Mouse (Mus musculus) intestine, embryonic 16.5 days (tissue): ENCODE data around the gene B4galt5. TPM values are rescaled to one million over a fixed set of nuclear protein-coding genes. Genes with fewer than 3 reads are reported as not detected.

ENCODE experiments used
- ATAC-seq: fragments of 200-750 bp; cut with Nextera tagmentation; 2 replicates; pipeline ENCODE4 v1.8.0; 2017; ENCODE audit warnings: moderate TSS enrichment, moderate library complexity
- H3K27ac ChIP-seq: fragments of 300-500 bp; sonication (generic); 2 replicates; pipeline ENCODE4 v1.5.1; 2014; ENCODE audit warnings: mild to moderate bottlenecking, low read length
- H3K27me3 ChIP-seq: fragments of 300-500 bp; sonication (generic); replicated peaks from 2 replicates; pipeline ENCODE4 v1.6.1; 2014; ENCODE audit warnings: low read length, control low read depth, mixed read lengths; ENCODE audit not compliant: control insufficient read depth, insufficient read depth
- H3K36me3 ChIP-seq: fragments of 300-500 bp; sonication (generic); 2 replicates; pipeline ENCODE4 v1.6.1; 2014; ENCODE audit warnings: low read length, control low read depth; ENCODE audit not compliant: control insufficient read depth, insufficient read depth
- H3K4me1 ChIP-seq: fragments of 300-500 bp; sonication (generic); 2 replicates; pipeline ENCODE4 v1.6.1; 2014; ENCODE audit warnings: low read length, control low read depth, mixed read lengths; ENCODE audit not compliant: control insufficient read depth, insufficient read depth
- H3K4me2 ChIP-seq: fragments of 300-500 bp; sonication (generic); 2 replicates; pipeline ENCODE4 v1.6.1; 2014; ENCODE audit warnings: low read depth, low read length, control low read depth
- H3K4me3 ChIP-seq: fragments of 300-500 bp; sonication (generic); 2 replicates; pipeline ENCODE4 v1.5.1; 2014; ENCODE audit warnings: mild to moderate bottlenecking, low read length
- H3K9ac ChIP-seq: fragments of 300-500 bp; sonication (generic); 2 replicates; pipeline ENCODE4 v1.6.1; 2014; ENCODE audit warnings: low read depth, low read length
- H3K9me3 ChIP-seq: fragments of 300-500 bp; sonication (generic); 2 replicates; pipeline ENCODE4 v1.6.1; 2016; ENCODE audit warnings: low read length, control low read depth; ENCODE audit not compliant: control insufficient read depth
- WGBS: fragments of 180-500 bp; shearing (Covaris S2); extraction: QIAGEN DNeasy Blood & Tissue Kit; methylation state at CpG from one replicate; pipeline ENCODE4 v1.1.7; 2014; 5-methylcytosine and 5-hydroxymethylcytosine counted together
- polyA plus RNA-seq: library from polyadenylated mRNA; unstranded; fragments of >200 nt; fragmentation: Nextera tagmentation; extraction: Ambion mirVana; gene quantifications from 2 replicates; pipeline ENCODE4 v1.2.1, GENCODE M21; 2015

Gene B4galt5
- polyA plus RNA-seq, 1 experiment from 2014 or later, result 8.1 TPM

- Histone ChIP-seq H3K27me3 (no peaks in the 10 kb centered on the region), H3K9ac (0 out of 2 replicates have a peak overlapping the region, but pooled peaks have one; percentile 16), H3K9me3 (no peaks in the 10 kb centered on the region), H3K36me3 (no peaks in the 10 kb centered on the region), H3K4me1 (peaks cover 6% of the 10 kb centered on the region; the same call in 1 of the 2 replicates), H3K4me3 (no peak overlapping the region), H3K4me2 (no peak overlapping the region), H3K27ac (no peak overlapping the region)
- 59% methylated on average over 4 of the region's 4 CpGs for WGBS
- ATAC-seq, result no peak
These were observed 87.9 kb downstream of the B4galt5 start for GRCm38 (mm10) chr2:167261106-167261505.

- no peak overlapping the region for H3K4me3 ChIP-seq
- peaks cover 10% of the 10 kb centered on the region for H3K4me1 ChIP-seq
- no peaks in the 10 kb centered on the region for H3K27me3 ChIP-seq
- WGBS, result 35% methylated on average over 3 of the region's 3 CpGs
- no peak overlapping the region for H3K4me2 ChIP-seq
- H3K9ac ChIP-seq, result no peak overlapping the region
- no peaks in the 10 kb centered on the region for H3K36me3 ChIP-seq
- H3K9me3 ChIP-seq, result no peaks in the 10 kb centered on the region
- no peak overlapping the region for H3K27ac ChIP-seq
- no peak for ATAC-seq
These were observed 91.2 kb downstream of the B4galt5 start for GRCm38 (mm10) chr2:167257790-167258189.

GRCm38 (mm10) chr2:167254808-167255207 lies 94.2 kb downstream of the B4galt5 start:
- no peak overlapping the region for H3K4me3 ChIP-seq
- no peak for ATAC-seq
- no peak overlapping the region for H3K4me2 ChIP-seq
- H3K27ac ChIP-seq, result peak overlapping the region; percentile 24; the same call in 1 of the 2 replicates
- peaks cover 12% of the 10 kb centered on the region for H3K4me1 ChIP-seq
- no peaks in the 10 kb centered on the region for H3K9me3 ChIP-seq
- no peak overlapping the region for H3K9ac ChIP-seq
- H3K36me3 ChIP-seq, result no peaks in the 10 kb centered on the region
- 64% methylated on average over 6 of the region's 6 CpGs for WGBS
- H3K27me3 ChIP-seq, result no peaks in the 10 kb centered on the region

- H3K4me1 ChIP-seq, result peaks cover 15% of the 10 kb centered on the region
- H3K4me3 ChIP-seq, result no peak overlapping the region
- H3K27me3 ChIP-seq, result no peaks in the 10 kb centered on the region
- no peak overlapping the region for H3K9ac ChIP-seq
- H3K4me2 ChIP-seq, result no peak overlapping the region
- 36% methylated on average over 7 of the region's 7 CpGs for WGBS
- no peaks in the 10 kb centered on the region for H3K9me3 ChIP-seq
- peak; percentile 49; the same call in 1 of the 2 replicates for ATAC-seq
- H3K36me3 ChIP-seq, result no peaks in the 10 kb centered on the region
- peak overlapping the region; percentile 24; the same call in 1 of the 2 replicates for H3K27ac ChIP-seq
These were observed 94.8 kb downstream of the B4galt5 start for GRCm38 (mm10) chr2:167254185-167254584.

GRCm38 (mm10) chr2:167253476-167253875 lies 95.5 kb downstream of the B4galt5 start:
- Histone ChIP-seq H3K4me1 (peaks cover 15% of the 10 kb centered on the region), H3K27ac (no peak overlapping the region; the same call in 1 of the 2 replicates), H3K4me3 (no peak overlapping the region), H3K27me3 (no peaks in the 10 kb centered on the region), H3K36me3 (no peaks in the 10 kb centered on the region), H3K9ac (no peak overlapping the region), H3K4me2 (no peak overlapping the region), H3K9me3 (no peaks in the 10 kb centered on the region)
- ATAC-seq, result no peak
- WGBS, result 82% methylated on average over 5 of the region's 5 CpGs

- ATAC-seq, result no peak
- WGBS, result 29% methylated on average over 3 of the region's 3 CpGs
- peaks cover 15% of the 10 kb centered on the region for H3K4me1 ChIP-seq
- no peaks in the 10 kb centered on the region for H3K27me3 ChIP-seq
- no peaks in the 10 kb centered on the region for H3K36me3 ChIP-seq
- no peak overlapping the region for H3K9ac ChIP-seq
- no peak overlapping the region for H3K4me2 ChIP-seq
- H3K9me3 ChIP-seq, result no peaks in the 10 kb centered on the region
- peak overlapping the region; percentile 46; the same call in 1 of the 2 replicates for H3K27ac ChIP-seq
- H3K4me3 ChIP-seq, result no peak overlapping the region
These were observed 96.8 kb downstream of the B4galt5 start for GRCm38 (mm10) chr2:167252057-167252687.

GRCm38 (mm10) chr2:167250736-167251337 lies 98.1 kb downstream of the B4galt5 start:
- Histone ChIP-seq H3K4me1 (peaks cover 15% of the 10 kb centered on the region), H3K9ac (no peak overlapping the region), H3K4me2 (no peak overlapping the region), H3K4me3 (no peak overlapping the region), H3K36me3 (no peaks in the 10 kb centered on the region), H3K9me3 (no peaks in the 10 kb centered on the region), H3K27ac (peak overlapping the region; percentile 68), H3K27me3 (no peaks in the 10 kb centered on the region)
- ATAC-seq, result no peak
- 21% methylated on average over 7 of the region's 7 CpGs for whole genome bisulfite sequencing

GRCm38 (mm10) chr2:167250003-167250735 lies 98.8 kb downstream of the B4galt5 start:
- ATAC-seq, result 0 out of 2 replicates have a peak, but pooled peaks have one; percentile 39

GRCm38 (mm10) chr2:167249591-167249990 lies 99.4 kb downstream of the B4galt5 start:
- WGBS, result 49% methylated on average over 3 of the region's 3 CpGs
- peaks cover 15% of the 10 kb centered on the region for H3K4me1 ChIP-seq
- no peak overlapping the region for H3K4me2 ChIP-seq
- 0 out of 2 replicates have a peak, but pooled peaks cover 3% of the 10 kb centered on the region for H3K9me3 ChIP-seq
- peak overlapping the region; percentile 69 for H3K27ac ChIP-seq
- H3K27me3 ChIP-seq, result no peaks in the 10 kb centered on the region
- no peak overlapping the region for H3K9ac ChIP-seq
- ATAC-seq, result peak; percentile 32; the same call in 1 of the 2 replicates
- no peaks in the 10 kb centered on the region for H3K36me3 ChIP-seq
- no peak overlapping the region for H3K4me3 ChIP-seq

More at GRCm38 (mm10) chr2:167250003-167250735, 98.8 kb downstream of the B4galt5 start:
- Histone ChIP-seq H3K27me3 (no peaks in the 10 kb centered on the region), H3K9me3 (no peaks in the 10 kb centered on the region), H3K4me1 (peaks cover 15% of the 10 kb centered on the region), H3K36me3 (no peaks in the 10 kb centered on the region), H3K4me3 (no peak overlapping the region), H3K27ac (peak overlapping the region; percentile 69), H3K9ac (no peak overlapping the region), H3K4me2 (no peak overlapping the region)
- 49% methylated on average over 11 of the region's 11 CpGs for WGBS
